Mouse (Mus musculus) spleen, adult 12 weeks (tissue): ENCODE data around the gene Bscl2.
"Not testable (repeated sequence)": the region's sequence is repeated elsewhere in the genome, so short reads cannot be mapped to it uniquely, and the experiment has no call there.

Experiments used
- DNase-seq: peaks from one replicate; pipeline ENCODE4 v3.0.0; 2022; ENCODE audit warnings: low spot score

Gene Bscl2

GRCm38 (mm10) chr19:8872266-8872840 is 35.1 kb downstream of the Bscl2 start:
- DNase-seq, result no peak

- DNase-seq, result no peak
Measured at GRCm38 (mm10) chr19:8875031-8875430, 37.8 kb downstream of the Bscl2 start.

GRCm38 (mm10) chr19:8880311-8881033 is 43.2 kb downstream of the Bscl2 start, which contains the start of gene Uqcc3:
Gene Uqcc3, minus strand, starts transcription at chr19:8880923.
- DNase-seq, result peak; percentile 78

GRCm38 (mm10) chr19:8881034-8881392 is 43.7 kb downstream of the Bscl2 start:
- DNase-seq, result no peak

GRCm38 (mm10) chr19:8883616-8884015 is 46.3 kb downstream of the Bscl2 start, which contains the start of the genes Lbhd1 and Gm49403:
Gene Lbhd1, plus strand, starts transcription at chr19:8883732.
Gene Gm49403, plus strand, starts transcription at chr19:8883930.
- no peak for DNase-seq

GRCm38 (mm10) chr19:8886916-8887584 is 49.8 kb downstream of the Bscl2 start:
- DNase-seq, result no peak

- no peak for DNase-seq
Measured at GRCm38 (mm10) chr19:8887585-8888463, 50.6 kb downstream of the Bscl2 start.

- DNase-seq, result peak; percentile 92
Measured at GRCm38 (mm10) chr19:8888511-8889385, 51.5 kb downstream of the Bscl2 start, which contains the start of the genes 1810009A15Rik and Gm49416. Gene 1810009A15Rik, plus strand, starts transcription at chr19:8888853. Gene Gm49416, plus strand, starts transcription at chr19:8888926.

- DNase-seq, result peak; percentile 76
Measured at GRCm38 (mm10) chr19:8892829-8893766, 55.8 kb downstream of the Bscl2 start, which contains the start of gene Ints5. Gene Ints5, plus strand, starts transcription at chr19:8893005.

- no peak for DNase-seq
Measured at GRCm38 (mm10) chr19:8895397-8895960, 58.2 kb downstream of the Bscl2 start.

GRCm38 (mm10) chr19:8896231-8896630 is 59.0 kb downstream of the Bscl2 start:
- DNase-seq, result not testable (repeated sequence)

- DNase-seq, result not testable (repeated sequence)
Measured at GRCm38 (mm10) chr19:8897211-8897864, 60.1 kb downstream of the Bscl2 start.

GRCm38 (mm10) chr19:8897865-8898495 is 60.7 kb downstream of the Bscl2 start, which contains the start of gene Ganab:
Gene Ganab, plus strand, starts transcription at chr19:8898071.
- DNase-seq, result peak; percentile 91
